Mouse (Mus musculus) liver, embryonic 11.5 days (tissue): ENCODE results near the gene Dnajb7. TPM values are rescaled to one million over a fixed set of nuclear protein-coding genes. Genes with fewer than 3 reads are reported as not detected.
A peak's percentile ranks its signal among the peaks of the same experiment; 100 is the strongest.

ENCODE experiments used
- ATAC-seq: fragments of 200-750 bp; cut with Nextera tagmentation; replicated peaks from 2 replicates; pipeline ENCODE4 v1.8.0; 2017; ENCODE audit warnings: moderate number of reproducible peaks, mild to moderate bottlenecking, moderate TSS enrichment, moderate library complexity; ENCODE audit not compliant: low FRiP score
- DNase-seq: peaks from one replicate; pipeline ENCODE4 v3.0.0-alpha.2; 2017; ENCODE audit warnings: low spot score
- H3K27ac ChIP-seq: fragments of 300-500 bp; sonication (generic); 2 replicates; pipeline ENCODE4 v1.5.1; 2014; ENCODE audit warnings: mild to moderate bottlenecking, low read depth, low read length, control low read depth
- H3K27me3 ChIP-seq: fragments of 300-500 bp; sonication (generic); replicated peaks from 2 replicates; pipeline ENCODE4 v1.6.1; 2014; ENCODE audit warnings: low read length, mixed read lengths; ENCODE audit not compliant: control insufficient read depth, insufficient read depth
- H3K36me3 ChIP-seq: fragments of 300-500 bp; sonication (generic); 2 replicates; pipeline ENCODE4 v1.6.1; 2014; ENCODE audit warnings: mild to moderate bottlenecking, low read length, moderate library complexity, mixed read lengths; ENCODE audit not compliant: control insufficient read depth, insufficient read depth
- H3K4me1 ChIP-seq: fragments of 300-500 bp; sonication (generic); replicated peaks from 2 replicates; pipeline ENCODE4 v1.6.1; 2014; ENCODE audit warnings: low read length, mixed read lengths; ENCODE audit not compliant: control insufficient read depth, insufficient read depth
- H3K4me2 ChIP-seq: fragments of 300-500 bp; sonication (generic); 2 replicates; pipeline ENCODE4 v1.6.1; 2014; ENCODE audit warnings: mild to moderate bottlenecking, control low read depth, moderate library complexity
- H3K4me3 ChIP-seq: fragments of 300-500 bp; sonication (generic); 2 replicates; pipeline ENCODE4 v1.5.1; 2014; ENCODE audit warnings: low read depth, low read length, control low read depth
- H3K9ac ChIP-seq: fragments of 300-500 bp; sonication (generic); 2 replicates; pipeline ENCODE4 v1.6.1; 2014; ENCODE audit warnings: low read depth, low read length, control low read depth
- H3K9me3 ChIP-seq: fragments of 300-500 bp; sonication (generic); 2 replicates; pipeline ENCODE4 v1.6.1; 2016; ENCODE audit warnings: low read length, inconsistent platforms, mixed read lengths; ENCODE audit not compliant: control insufficient read depth
- WGBS: fragments of 180-500 bp; shearing (Covaris S2); extraction: QIAGEN DNeasy Blood & Tissue Kit; methylation state at CpG from one replicate; pipeline ENCODE4 v1.1.7; 2014; 5-methylcytosine and 5-hydroxymethylcytosine counted together
- polyA plus RNA-seq: library from polyadenylated mRNA; unstranded; fragments of >200 nt; fragmentation: Nextera tagmentation; extraction: Ambion mirVana; gene quantifications from 2 replicates; pipeline ENCODE4 v1.2.1, GENCODE M21; 2014

Gene Dnajb7
- 1.7 and 2.0 TPM in 2 replicates for polyA plus RNA-seq

- no peaks in the 10 kb centered on the region for H3K27me3 ChIP-seq
- 88% methylated on average over 1 of the region's 1 CpGs for WGBS
- ATAC-seq (no peak), DNase-seq (no peak)
- no peak within 1 kb of the TSS for H3K27ac ChIP-seq
- no peak within 1 kb of the TSS for H3K4me3 ChIP-seq
- no peak within 1 kb of the TSS for H3K4me2 ChIP-seq
- no peak within 1 kb of the TSS for H3K9ac ChIP-seq
- H3K4me1 ChIP-seq = no peaks in the 10 kb centered on the region
- no peaks in the 10 kb centered on the region for H3K9me3 ChIP-seq
- no peaks in the 10 kb centered on the region for H3K36me3 ChIP-seq
Measured at GRCm38 (mm10) chr15:81408199-81408598, at the start of gene Dnajb7. Gene Dnajb7 (minus strand): TSS chr15:81408299.

DNA sequence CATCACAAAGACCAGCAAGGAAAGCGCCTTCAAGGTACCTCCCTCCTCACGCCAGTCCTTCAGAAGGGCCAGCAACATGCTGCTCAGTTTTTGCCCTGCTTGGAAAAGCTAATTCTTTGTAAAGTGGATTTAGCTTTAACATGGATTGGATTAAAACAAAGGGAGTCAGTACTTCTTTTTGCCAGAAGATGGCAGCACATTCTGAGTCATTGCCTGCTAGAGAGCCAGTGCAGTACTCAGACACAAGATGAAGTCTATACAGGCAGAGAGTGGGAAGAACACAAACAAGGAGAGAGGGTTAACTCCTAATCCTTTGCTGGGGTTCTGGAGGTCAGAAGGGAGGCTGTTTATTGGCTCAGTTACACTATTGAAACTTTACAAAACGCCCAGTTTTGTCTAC is 40.4 kb upstream of the Dnajb7 start:
- WGBS = 60% methylated on average over 3 of the region's 3 CpGs
- no peak for DNase-seq
- no peaks in the 10 kb centered on the region for H3K27me3 ChIP-seq
- H3K4me3 ChIP-seq = no peak overlapping the region
- ATAC-seq = 0 out of 2 replicates have a peak, but pooled peaks have one; percentile 51
- H3K4me2 ChIP-seq = no peak overlapping the region
- no peak overlapping the region for H3K9ac ChIP-seq
- no peaks in the 10 kb centered on the region for H3K4me1 ChIP-seq
- no peak overlapping the region for H3K27ac ChIP-seq
- H3K36me3 ChIP-seq = peaks cover 13% of the 10 kb centered on the region
- H3K9me3 ChIP-seq = no peaks in the 10 kb centered on the region

GRCm38 (mm10) chr15:81439236-81439635 is 31.1 kb upstream of the Dnajb7 start:
- H3K4me2 ChIP-seq = no peak overlapping the region
- H3K27ac ChIP-seq = no peak overlapping the region
- DNase-seq = no peak
- no peaks in the 10 kb centered on the region for H3K9me3 ChIP-seq
- H3K36me3 ChIP-seq = peaks cover 8% of the 10 kb centered on the region; the same call in 1 of the 2 replicates
- no peaks in the 10 kb centered on the region for H3K4me1 ChIP-seq
- no peak overlapping the region for H3K4me3 ChIP-seq
- H3K9ac ChIP-seq = no peak overlapping the region
- no peaks in the 10 kb centered on the region for H3K27me3 ChIP-seq
- no peak for ATAC-seq

DNA sequence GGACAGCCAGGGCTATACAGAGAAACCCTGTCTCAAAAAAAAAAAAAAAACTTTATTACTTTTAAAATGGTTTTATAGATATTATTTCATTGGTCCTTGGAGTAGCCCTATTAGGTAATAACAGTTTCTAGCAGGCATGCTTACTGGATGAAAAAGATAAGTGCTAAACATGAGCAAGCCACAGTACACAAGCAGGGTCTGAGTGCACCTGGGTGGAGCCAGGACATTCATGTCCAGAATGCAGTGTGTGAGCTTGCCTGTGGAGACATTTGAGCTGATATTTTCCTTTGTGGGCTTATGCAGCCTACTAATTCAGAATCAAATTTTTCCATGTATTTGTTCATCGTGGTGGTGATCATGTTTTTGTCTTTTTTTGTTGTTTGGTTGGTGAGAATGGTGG is 30.2 kb upstream of the Dnajb7 start:
- H3K36me3 ChIP-seq = peaks cover 8% of the 10 kb centered on the region; the same call in 1 of the 2 replicates
- H3K9ac ChIP-seq = no peak overlapping the region
- H3K9me3 ChIP-seq = no peaks in the 10 kb centered on the region
- no peak overlapping the region for H3K27ac ChIP-seq
- no peak for DNase-seq
- H3K4me1 ChIP-seq = no peaks in the 10 kb centered on the region
- H3K27me3 ChIP-seq = no peaks in the 10 kb centered on the region
- no peak overlapping the region for H3K4me3 ChIP-seq
- no peak for ATAC-seq
- no peak overlapping the region for H3K4me2 ChIP-seq
- 90% methylated on average over 1 of the region's 1 CpGs for WGBS

DNA sequence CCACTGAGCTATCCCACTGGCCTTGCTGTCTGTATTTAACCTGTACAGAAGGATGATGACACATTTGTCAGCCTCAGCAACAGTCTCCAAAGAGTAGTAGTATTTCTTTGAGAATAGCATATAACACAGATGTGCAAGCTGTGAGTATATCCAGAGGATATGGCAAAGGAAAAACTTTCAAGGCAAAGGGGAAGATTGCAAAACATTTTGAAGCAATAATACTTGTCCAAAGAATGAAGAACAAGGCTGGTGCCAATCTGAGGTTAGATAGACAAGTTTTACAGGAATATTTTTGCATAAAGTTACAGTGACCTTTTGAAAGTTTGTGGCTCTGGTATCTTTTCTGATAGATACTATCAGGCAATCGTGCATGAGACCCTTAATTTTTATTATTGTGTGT is 23.1 kb upstream of the Dnajb7 start:
- Histone ChIP-seq H3K4me3 (no peak overlapping the region), H3K27ac (no peak overlapping the region), H3K36me3 (peaks cover 5% of the 10 kb centered on the region; the same call in 1 of the 2 replicates), H3K27me3 (no peaks in the 10 kb centered on the region), H3K9me3 (no peaks in the 10 kb centered on the region), H3K9ac (no peak overlapping the region), H3K4me1 (no peaks in the 10 kb centered on the region), H3K4me2 (no peak overlapping the region)
- DNase-seq = no peak
- WGBS = 88% methylated on average over 1 of the region's 1 CpGs
- ATAC-seq = no peak

DNA sequence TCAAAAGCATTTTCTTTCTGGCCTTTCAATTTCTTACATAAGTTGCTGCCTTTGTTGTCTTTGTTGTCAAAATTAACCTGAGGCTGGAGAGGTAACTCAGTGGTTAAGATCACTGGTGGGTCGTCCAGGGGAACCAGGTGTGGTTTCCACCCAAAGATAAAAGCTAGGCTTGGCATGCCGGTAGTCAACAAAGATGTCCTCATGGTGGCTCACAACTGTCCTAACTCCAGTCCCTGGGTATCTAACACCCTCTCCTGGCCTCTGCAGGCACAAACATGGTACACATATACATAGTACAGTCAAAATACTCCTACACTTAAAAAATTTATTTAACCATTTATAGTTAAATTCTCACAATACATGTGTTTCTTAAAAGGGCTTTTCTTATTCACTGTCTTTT is 19.8 kb upstream of the Dnajb7 start:
- H3K4me3 ChIP-seq = no peak overlapping the region
- H3K4me1 ChIP-seq = no peaks in the 10 kb centered on the region
- no peak overlapping the region for H3K4me2 ChIP-seq
- H3K27me3 ChIP-seq = no peaks in the 10 kb centered on the region
- no peak overlapping the region for H3K9ac ChIP-seq
- no peak for DNase-seq
- H3K36me3 ChIP-seq = peaks cover 2% of the 10 kb centered on the region; the same call in 1 of the 2 replicates
- WGBS = 70% methylated on average over 2 of the region's 2 CpGs
- ATAC-seq = no peak
- no peaks in the 10 kb centered on the region for H3K9me3 ChIP-seq
- no peak overlapping the region for H3K27ac ChIP-seq

DNA sequence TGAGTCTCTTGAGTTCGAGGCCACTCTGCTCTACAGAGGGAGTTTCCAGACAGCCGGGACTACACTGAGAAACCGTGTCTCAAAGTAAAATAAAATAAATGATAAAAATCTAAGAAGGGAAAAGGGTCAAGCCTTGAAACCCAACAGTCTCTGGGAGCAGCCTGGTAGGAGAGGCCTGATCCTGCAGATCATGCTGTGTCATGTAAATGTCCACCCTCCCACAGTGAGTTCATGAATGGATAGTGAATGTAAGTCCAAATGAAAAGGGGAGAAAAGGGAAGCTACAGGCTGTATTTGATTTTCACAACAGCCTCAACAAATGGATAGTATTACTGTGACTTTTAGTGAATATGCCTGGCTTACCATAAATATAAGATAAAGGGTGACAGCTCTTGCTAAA is 17.2 kb upstream of the Dnajb7 start:
- Histone ChIP-seq H3K4me3 (no peak overlapping the region), H3K4me1 (no peaks in the 10 kb centered on the region), H3K9ac (no peak overlapping the region), H3K36me3 (no peaks in the 10 kb centered on the region), H3K27ac (no peak overlapping the region), H3K4me2 (no peak overlapping the region), H3K27me3 (no peaks in the 10 kb centered on the region), H3K9me3 (no peaks in the 10 kb centered on the region)
- no peak for DNase-seq
- ATAC-seq = no peak
- 85% methylated on average over 3 of the region's 3 CpGs for WGBS

GRCm38 (mm10) chr15:81422156-81422681 is 14.1 kb upstream of the Dnajb7 start:
- Histone ChIP-seq H3K4me1 (0 out of 2 replicates have a peak, but pooled peaks cover 3% of the 10 kb centered on the region), H3K36me3 (no peaks in the 10 kb centered on the region), H3K9ac (no peak overlapping the region), H3K27ac (no peak overlapping the region), H3K27me3 (no peaks in the 10 kb centered on the region), H3K4me2 (no peak overlapping the region), H3K4me3 (no peak overlapping the region), H3K9me3 (no peaks in the 10 kb centered on the region)
- 80% methylated on average over 7 of the region's 7 CpGs for WGBS
- DNase-seq (no peak), ATAC-seq (no peak)

DNA sequence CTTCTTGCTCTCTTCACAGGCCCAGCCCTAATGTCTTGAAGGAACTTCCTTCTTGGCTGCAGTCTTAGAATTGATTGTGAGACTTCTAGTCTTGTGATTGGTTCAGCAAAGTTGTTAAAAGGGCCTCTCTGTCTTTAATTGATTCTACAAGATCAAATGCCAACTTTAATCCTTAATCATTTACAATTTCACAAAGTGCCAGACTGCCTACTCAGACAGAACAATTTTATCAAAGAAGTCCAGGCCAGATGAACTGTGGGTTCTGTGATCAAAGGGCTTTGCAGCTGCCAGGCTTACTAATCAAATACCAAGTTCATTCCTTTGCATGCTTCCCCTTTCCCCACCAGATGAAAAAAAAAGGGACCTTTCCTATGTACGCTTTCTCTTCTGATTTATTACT is 13.4 kb upstream of the Dnajb7 start:
- no peak for DNase-seq
- Histone ChIP-seq H3K27me3 (no peaks in the 10 kb centered on the region), H3K4me1 (peaks cover 6% of the 10 kb centered on the region; the same call in 1 of the 2 replicates), H3K9me3 (no peaks in the 10 kb centered on the region), H3K4me3 (no peak overlapping the region), H3K4me2 (no peak overlapping the region), H3K27ac (no peak overlapping the region), H3K36me3 (no peaks in the 10 kb centered on the region), H3K9ac (no peak overlapping the region)
- WGBS = 75% methylated on average over 1 of the region's 1 CpGs
- ATAC-seq = no peak
